Mouse (Mus musculus) ovary, adult 18-20 months (tissue): Measurements from ENCODE around the gene Gtf3c4.

Experiments used
- DNase-seq: peaks from one replicate; pipeline ENCODE4 v3.0.0; 2022; ENCODE audit warnings: low spot score, mixed read lengths

The Gtf3c4 gene

DNA sequence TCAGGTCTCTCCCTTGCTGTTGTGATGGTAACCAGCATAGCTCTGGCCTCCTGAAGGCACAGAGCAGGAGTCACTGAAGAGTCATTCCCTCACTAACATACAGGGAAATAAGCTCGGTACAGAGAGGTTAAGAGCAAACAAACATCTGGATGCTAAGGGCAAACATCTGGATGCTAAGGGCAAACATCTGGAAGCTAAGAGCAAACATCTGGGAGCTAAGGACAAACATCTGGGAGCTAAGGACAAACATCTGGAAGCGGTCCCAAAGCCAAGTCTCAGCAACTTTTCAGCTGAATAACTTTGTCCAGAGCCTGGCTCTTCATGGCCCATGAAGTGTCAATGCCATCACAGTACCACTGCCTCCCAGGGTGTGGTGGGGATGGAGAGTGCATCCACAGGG is 40.6 kb downstream of the Gtf3c4 start:
- no peak for DNase-seq

DNA sequence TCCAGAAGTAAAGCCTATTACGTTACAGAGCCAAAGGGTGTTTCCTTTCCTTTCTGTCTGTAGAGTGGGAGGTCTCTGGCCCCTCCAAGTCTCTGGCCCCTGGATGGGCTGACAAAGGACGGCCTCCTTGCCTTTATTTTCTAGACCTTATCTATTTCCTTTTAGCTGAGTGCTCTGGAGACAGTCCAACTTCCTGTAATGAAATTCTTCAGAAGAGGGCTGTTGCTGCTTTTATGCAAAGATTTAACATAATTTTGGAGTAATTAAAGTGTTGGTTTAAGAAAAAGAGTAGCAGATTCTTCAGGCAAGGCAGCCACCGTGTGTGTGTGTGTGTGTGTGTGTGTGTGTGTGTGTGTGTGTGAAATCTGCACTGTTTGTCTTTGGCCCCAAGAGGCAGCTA is 41.8 kb downstream of the Gtf3c4 start:
- no peak for DNase-seq

DNA sequence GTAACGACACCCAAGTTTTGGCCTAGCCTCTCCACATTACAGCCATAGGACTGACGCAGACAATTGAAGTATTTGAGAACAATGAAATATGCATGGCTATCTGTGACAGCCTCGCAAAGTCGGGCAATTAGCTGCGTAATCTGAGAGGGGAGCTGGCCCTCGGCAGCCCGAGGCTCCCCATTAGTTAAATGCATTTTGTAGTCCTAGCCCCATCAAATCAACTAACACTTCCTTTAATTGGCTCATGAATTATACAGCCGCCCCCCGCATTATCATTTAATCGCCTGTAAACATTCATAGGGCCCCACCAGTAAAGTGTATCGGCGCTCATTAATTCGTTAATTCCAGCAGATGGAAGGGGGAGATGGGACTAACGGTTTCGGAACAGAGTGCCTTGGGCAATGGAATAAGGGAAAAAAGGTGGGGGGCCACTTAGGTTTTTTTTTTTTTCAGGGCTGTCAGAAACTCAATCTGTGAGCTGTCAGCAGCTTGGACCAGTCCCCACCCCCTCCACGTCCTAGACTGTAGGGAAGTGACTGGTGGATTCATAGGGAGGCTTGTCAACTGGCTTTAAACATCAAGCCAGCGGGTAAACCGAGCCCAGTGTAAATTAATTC is 42.6 kb downstream of the Gtf3c4 start:
- no peak for DNase-seq

DNA sequence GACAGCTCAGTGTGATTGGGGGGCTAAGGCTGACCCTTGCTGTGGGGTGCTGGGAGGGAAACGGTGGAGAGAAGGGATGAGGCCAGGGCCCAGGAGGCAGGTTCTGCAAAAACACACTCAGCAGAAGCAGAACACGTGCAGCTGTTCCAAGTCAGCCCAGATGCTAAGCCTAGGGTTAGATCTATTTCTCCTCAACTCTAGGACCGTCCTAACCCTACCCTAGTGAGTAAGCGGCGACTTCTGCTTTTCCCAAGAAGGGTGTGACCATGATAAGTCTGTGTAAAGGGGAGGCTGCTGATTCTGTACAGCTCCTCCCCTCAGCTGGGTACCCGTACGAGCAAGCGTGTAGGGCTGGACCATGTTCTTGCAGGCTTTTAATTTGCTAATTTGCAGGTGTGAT is 43.9 kb downstream of the Gtf3c4 start:
- DNase-seq: no peak

DNA sequence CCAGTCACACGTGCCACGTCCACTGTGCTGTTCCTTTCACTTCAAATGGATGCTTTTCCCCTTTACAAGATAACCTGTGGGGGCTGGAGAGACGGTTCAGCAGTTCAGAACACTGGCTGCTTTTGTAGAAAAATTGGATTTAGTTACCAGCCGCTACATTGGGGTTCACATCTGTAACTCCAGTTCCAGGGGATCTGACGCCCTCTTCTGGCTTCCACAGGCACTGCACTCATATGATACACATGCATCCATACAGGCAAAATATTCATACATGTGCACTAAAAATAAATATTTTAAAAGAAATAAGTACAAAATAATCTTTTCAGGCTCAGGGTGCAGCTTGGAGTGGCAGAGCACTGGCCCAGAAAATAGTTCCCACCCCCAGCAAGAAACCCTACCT is 45.5 kb downstream of the Gtf3c4 start:
- DNase-seq: no peak

DNA sequence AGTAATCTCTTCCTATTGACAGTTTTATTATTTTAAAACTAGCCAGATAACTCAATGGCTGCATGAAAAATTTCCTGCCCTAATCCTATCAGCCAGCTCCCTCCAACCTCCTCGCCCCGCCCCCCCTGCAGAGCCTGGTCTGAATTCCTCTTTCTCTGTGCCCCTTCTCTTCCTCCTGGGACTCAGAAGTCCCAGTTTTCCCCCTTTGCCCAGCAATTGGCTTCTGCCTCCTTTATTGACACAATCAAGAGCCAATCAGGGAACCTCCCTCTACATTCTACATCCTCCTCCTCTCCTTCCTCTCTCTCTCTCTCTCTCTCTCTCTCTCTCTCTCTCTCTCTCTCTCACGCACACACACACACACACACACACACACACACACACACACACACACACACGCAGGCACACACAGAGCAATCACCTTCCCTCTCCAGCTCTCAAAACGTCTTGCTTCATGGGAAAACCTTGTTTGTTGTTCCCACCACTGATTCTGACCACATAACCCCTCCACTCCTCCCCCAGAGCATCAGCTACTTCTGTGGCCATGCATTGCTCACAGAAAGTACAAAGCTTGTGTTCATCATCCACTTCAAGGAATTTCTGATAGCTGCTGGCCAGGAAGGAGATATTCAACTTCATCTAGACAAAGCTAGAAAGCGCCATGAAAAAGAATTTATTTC is 47.1 kb downstream of the Gtf3c4 start:
- DNase-seq: peak; percentile 39

DNA sequence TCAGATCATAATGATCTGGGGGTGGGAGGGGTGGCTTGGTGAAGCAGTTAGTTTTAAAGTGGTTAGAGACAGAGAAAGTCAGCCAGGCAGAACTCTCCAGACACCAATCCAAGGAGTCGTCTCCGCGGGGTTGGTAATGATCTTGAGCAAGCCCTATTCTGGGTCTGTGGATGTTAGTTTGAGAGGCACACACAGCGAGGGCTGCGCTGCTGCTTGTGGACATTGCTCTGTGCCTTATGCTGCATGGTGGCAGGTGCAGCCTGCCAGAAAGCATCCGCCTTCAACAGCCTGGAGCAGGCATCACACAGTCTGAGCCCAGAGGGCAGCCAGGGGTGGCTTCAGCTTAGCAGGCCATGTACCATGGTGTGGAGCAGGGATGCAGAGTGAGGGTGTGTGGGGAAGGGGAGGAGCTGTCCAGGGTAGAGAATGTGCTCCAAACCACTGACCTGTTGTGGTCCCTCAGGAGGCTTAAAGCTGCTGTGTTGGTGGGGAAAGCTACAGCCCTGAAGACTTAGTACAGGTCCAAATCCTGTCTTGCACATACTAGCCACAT is 53.0 kb downstream of the Gtf3c4 start:
- DNase-seq: no peak

DNA sequence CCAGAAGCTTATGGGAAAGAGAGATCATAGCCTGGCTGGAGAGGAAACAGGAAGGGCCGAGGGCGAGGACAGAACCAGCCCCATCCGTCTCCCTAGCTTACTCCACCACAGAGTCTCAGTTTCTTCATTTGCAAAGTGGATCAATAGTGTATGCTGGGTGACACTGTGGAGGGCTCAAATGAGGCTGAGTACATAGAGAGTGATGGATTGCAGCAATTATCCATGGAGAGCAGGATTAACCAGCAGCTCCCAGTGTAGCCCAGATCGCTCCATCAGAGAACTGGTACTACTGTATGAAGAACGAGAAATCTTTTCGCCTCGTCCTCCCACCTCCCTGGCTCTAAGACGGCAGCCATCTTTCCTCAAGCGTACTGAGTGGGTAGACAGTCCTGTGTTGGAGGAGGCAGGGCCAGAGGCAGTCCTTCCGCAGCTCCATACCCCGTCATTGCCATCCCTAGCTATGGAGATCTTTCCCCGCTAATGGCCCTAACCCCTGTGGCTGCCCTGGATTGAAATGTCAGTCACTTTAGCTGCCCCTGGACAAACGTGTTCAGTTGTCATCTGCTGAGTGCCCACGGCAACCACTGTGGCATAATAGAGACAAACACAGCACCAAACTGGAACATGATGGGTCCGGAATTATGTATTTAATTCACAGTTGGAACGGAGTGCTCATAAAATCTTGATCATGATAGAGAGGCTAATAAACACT is 53.6 kb downstream of the Gtf3c4 start:
- no peak for DNase-seq

DNA sequence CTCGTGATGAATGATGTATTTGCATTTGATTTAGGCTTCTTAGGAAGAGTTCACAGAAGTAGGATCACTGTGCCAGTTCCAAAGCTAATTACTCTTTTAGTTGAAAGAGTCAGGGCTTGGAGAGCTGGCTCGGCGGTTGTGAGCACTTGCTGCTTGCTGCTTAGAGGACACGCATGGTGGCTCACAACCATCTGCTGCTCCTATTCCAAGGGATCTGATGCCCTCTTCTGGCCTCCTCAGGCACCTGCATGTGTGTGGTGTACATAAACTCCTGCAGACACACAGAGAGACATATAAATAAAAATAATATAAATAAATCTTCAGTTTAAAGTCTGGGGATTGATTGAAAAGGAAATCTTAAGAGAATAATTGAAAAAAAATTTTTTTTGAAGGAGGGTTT is 58.9 kb downstream of the Gtf3c4 start:
- no peak for DNase-seq

DNA sequence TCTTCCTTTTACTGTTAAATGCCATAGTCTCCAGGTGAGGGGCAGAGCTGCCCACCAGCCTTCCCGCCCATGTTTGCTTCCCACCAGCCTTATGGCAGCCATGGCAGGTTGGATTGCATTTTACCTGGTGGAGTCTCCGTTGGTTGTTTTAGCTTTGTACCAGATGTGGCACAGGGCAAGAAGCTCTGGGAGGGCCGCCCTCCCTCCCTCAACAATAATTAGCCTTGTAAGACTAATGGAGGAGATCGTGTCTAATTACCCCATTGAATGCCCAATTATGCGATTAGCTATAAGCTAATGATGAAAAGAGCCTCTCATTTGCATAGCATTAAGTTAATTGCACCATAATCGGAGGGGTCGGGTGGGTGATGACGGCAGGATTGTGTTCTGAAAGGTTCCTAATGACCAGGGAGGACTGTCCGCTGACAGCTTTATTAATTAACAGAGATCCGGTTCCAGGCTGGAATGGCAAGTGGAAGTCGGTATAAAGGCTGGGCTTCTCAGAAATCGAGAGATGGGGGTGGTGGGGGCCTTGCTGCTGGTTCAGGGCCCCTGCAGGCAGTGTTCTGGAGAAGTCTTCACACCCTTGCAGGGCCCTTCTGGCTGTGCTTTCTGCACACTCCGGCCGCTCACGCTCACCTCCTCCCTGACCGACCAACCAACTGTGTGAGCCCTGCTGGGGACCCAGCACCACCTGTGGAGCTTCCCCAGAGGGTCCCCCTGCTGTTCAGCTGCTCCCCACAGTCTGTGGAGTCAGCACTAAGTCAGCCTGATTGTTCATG is 60.0 kb downstream of the Gtf3c4 start:
- no peak for DNase-seq

DNA sequence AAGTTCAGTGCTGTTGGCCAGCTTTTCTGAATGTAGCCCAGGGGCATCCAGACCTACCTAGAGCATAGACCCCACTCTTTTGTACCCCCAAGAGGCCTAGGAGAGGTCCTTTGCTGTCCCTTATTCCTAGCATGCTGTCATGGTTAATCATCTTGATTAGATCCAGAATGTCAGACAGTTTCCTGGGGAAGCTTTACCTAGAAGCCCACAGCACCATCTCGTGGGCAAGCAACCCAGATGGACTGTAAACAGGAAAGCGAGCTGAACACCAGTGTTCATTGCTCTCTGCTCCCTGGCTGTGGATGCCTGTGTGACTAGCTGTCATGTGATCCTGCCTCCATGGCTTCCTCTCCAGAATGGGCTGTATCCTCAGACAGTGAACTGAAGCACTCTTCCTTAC is 63.4 kb downstream of the Gtf3c4 start:
- no peak for DNase-seq

DNA sequence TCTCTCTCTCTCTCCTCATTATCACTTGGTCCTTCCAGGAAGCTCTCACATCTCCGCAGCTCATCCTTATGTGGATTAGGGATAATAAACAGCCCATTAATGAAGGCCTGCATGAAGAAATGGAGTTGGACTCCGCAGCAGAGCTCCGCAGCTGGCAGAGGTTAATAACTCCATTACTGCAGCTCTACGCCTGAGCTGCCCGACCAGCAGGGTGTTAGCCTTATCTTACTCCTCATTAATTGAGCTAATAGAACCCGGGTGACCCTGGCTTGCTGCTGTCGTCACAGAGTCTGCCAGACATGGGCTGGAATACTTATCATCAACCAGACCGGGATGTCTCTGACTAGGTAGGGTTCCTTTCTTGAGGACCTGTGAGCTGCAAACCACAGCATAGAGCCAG is 66.1 kb downstream of the Gtf3c4 start:
- no peak for DNase-seq
